Mouse (Mus musculus) erythroblast, embryonic 14.5 days (primary cell): ENCODE measurements around the gene Phkb. TPM values are rescaled to one million over a fixed set of nuclear protein-coding genes. Genes with fewer than 3 reads are reported as not detected.

ENCODE experiments used
- H3K27me3 ChIP-seq: 2 replicates; pipeline ENCODE4 v1.6.1; 2012; ENCODE audit warnings: inconsistent platforms; ENCODE audit not compliant: control insufficient read depth
- H3K36me3 ChIP-seq: 2 replicates; pipeline ENCODE4 v1.6.1; 2012; ENCODE audit warnings: mild to moderate bottlenecking, inconsistent platforms; ENCODE audit not compliant: control insufficient read depth
- H3K4me1 ChIP-seq: 2 replicates; pipeline ENCODE4 v1.6.1; 2012; ENCODE audit warnings: inconsistent platforms; ENCODE audit not compliant: control insufficient read depth
- H3K4me3 ChIP-seq: replicated peaks from 2 replicates; pipeline ENCODE3; 2012; ENCODE audit warnings: moderate library complexity, mild to moderate bottlenecking, inconsistent platforms
- H3K9me3 ChIP-seq: 2 replicates; pipeline ENCODE4 v1.6.1; 2012; ENCODE audit warnings: low read length, inconsistent platforms, mixed read lengths; ENCODE audit not compliant: control insufficient read depth
- GATA1 ChIP-seq: IDR thresholded peaks from 2 replicates; pipeline ENCODE4 v1.6.1; 2012; ENCODE audit warnings: low read length, inconsistent platforms, mixed read lengths
- TAL1 ChIP-seq: IDR thresholded peaks from 3 replicates; pipeline ENCODE4 v1.6.1; 2012; ENCODE audit warnings: low read length, inconsistent platforms, mixed read lengths
- polyA plus RNA-seq: library from polyadenylated mRNA; stranded (reverse); fragments of >175 nt; gene quantifications from 2 replicates; pipeline ENCODE4 v1.2.3, GENCODE M21; 2012

The Phkb gene
- polyA plus RNA-seq, 1 experiment, result 0.10 TPM

DNA sequence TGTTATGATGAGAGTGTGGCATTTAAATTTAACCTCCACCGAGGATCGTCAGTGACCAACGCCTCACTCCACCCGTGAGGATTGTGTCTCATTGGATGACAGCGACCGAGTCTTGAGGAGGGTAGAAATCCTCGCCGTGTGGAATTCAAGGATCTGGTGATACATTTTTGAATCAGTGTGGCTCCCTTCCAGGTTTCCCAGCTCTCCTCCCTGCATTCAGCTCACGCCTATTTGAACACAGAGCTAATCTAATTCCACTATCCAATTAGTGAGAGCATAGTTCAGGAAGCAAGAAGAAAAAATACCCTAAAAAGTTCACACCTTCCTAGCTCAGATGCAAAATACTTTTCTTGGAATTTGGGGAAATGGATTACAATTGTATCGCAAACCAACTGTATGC is 249.9 kb downstream of the Phkb start:
- no peaks in the 10 kb centered on the region for H3K36me3 ChIP-seq
- no peaks in the 10 kb centered on the region for H3K27me3 ChIP-seq
- no peak overlapping the region for H3K4me3 ChIP-seq
- no peak for TF ChIP-seq TAL1
- TF ChIP-seq GATA1, result no peak
- no peaks in the 10 kb centered on the region for H3K9me3 ChIP-seq
- no peaks in the 10 kb centered on the region for H3K4me1 ChIP-seq

Other genes with a start within 250 kb of the Phkb start
- gene Neto2, start 140.0 kb upstream of the Phkb start, polyA plus RNA-seq, result 0.01 and 0.02 TPM in 2 replicates
- 0.28 and 0.41 TPM in 2 replicates for gene Itfg1, start within 50 bp of the Phkb start, polyA plus RNA-seq